Mouse (Mus musculus) CH12.LX (cell line): ENCODE data around the gene Rpn1. TPM values are rescaled to one million over a fixed set of nuclear protein-coding genes. Genes with fewer than 3 reads are reported as not detected.

Experiments
- DNase-seq: peaks from one replicate; pipeline ENCODE4 v3.0.0-alpha.2; 2013; ENCODE audit errors: extremely low read depth
- H3K27ac ChIP-seq: 2 replicates; pipeline ENCODE4 v1.5.1; 2012; ENCODE audit warnings: low read depth, mild to moderate bottlenecking, control low read depth, moderate library complexity; ENCODE audit not compliant: insufficient read depth
- H3K27me3 ChIP-seq: replicated peaks from 2 replicates; pipeline ENCODE3; 2012; ENCODE audit warnings: inconsistent platforms
- H3K36me3 ChIP-seq, 2 experiments: replicated peaks in 1 of 2; 2 replicates each; pipeline versions ENCODE3 to v1.6.1; 2012; ENCODE audit warnings: inconsistent platforms in 1 of 2, low read length in 1 of 2, mild to moderate bottlenecking in 1 of 2, mixed read lengths in 1 of 2, moderate library complexity in 1 of 2; ENCODE audit not compliant: control insufficient read depth in 1 of 2, insufficient read depth in 1 of 2
- H3K4me1 ChIP-seq, 2 experiments: 2 replicates each; pipeline ENCODE4 v1.6.1; 2012; ENCODE audit warnings: inconsistent platforms in 1 of 2, moderate library complexity in 1 of 2; ENCODE audit not compliant: insufficient read depth in 2 of 2, control insufficient read depth in 1 of 2
- H3K4me2 ChIP-seq: 2 replicates; pipeline ENCODE4 v1.6.1; 2012; ENCODE audit warnings: low read depth, mild to moderate bottlenecking, control low read depth; ENCODE audit not compliant: poor library complexity, insufficient read depth, severe bottlenecking
- H3K4me3 ChIP-seq, 3 experiments: fragments of 150-350 bp in 1 of 3; sonication (generic) in 1 of 3; replicated peaks in 1 of 3; 2 replicates each; pipeline versions ENCODE3 to v1.5.1; 2011 to 2012; ENCODE audit warnings: low read depth in 2 of 3, low read length in 2 of 3, mild to moderate bottlenecking in 2 of 3, moderate library complexity in 2 of 3, control low read depth in 1 of 3, improper control_type of control experiment in 1 of 3, inconsistent platforms in 1 of 3, mixed read lengths in 1 of 3; ENCODE audit not compliant: poor library complexity in 1 of 3
- H3K79me2 ChIP-seq: replicated peaks from 2 replicates; pipeline ENCODE4 v1.6.1; 2012; ENCODE audit warnings: mild to moderate bottlenecking, moderate library complexity; ENCODE audit not compliant: control insufficient read depth, poor library complexity, insufficient read depth, severe bottlenecking; ENCODE audit errors: extremely low read depth
- H3K9ac ChIP-seq: 2 replicates; pipeline ENCODE4 v1.6.1; 2012; ENCODE audit warnings: low read depth, mild to moderate bottlenecking, control low read depth, moderate library complexity; ENCODE audit not compliant: insufficient read depth
- H3K9me3 ChIP-seq: replicated peaks from 2 replicates; pipeline ENCODE3; 2012; ENCODE audit warnings: low read length, inconsistent platforms, mixed read lengths
- BHLHE40 ChIP-seq: IDR thresholded peaks from 2 replicates; pipeline ENCODE4 v1.6.1; 2011; ENCODE audit warnings: mild to moderate bottlenecking, low read depth, low read length, improper control_type of control experiment
- CHD1 ChIP-seq: IDR thresholded peaks from 2 replicates; pipeline ENCODE4 v1.6.1; 2012; ENCODE audit warnings: low read depth, low read length, improper control_type of control experiment, inconsistent platforms
- ELF1 ChIP-seq: IDR thresholded peaks from 2 replicates; pipeline ENCODE4 v1.6.1; 2014; ENCODE audit warnings: low read depth, mild to moderate bottlenecking, inconsistent platforms, low read length, improper control_type of control experiment
- EP300 ChIP-seq: IDR thresholded peaks from 2 replicates; pipeline ENCODE4 v1.6.1; 2011; ENCODE audit warnings: low read length, improper control_type of control experiment
- ETS1 ChIP-seq: conservative IDR thresholded peaks from 2 replicates; pipeline ENCODE4 v1.6.1; 2012; ENCODE audit warnings: low read depth, mild to moderate bottlenecking, inconsistent platforms, low read length, improper control_type of control experiment, moderate library complexity
- IRF4 ChIP-seq: IDR thresholded peaks from 2 replicates; pipeline ENCODE4 v1.6.1; 2014; ENCODE audit warnings: low read depth, mild to moderate bottlenecking, inconsistent platforms, low read length, improper control_type of control experiment
- JUN ChIP-seq: IDR thresholded peaks from 2 replicates; pipeline ENCODE4 v1.6.1; 2011; ENCODE audit warnings: low read depth, mild to moderate bottlenecking, low read length, improper control_type of control experiment, moderate library complexity; ENCODE audit not compliant: insufficient read depth
- JUND ChIP-seq: conservative IDR thresholded peaks from 2 replicates; pipeline ENCODE4 v1.6.1; 2011; ENCODE audit warnings: low read depth, low read length, improper control_type of control experiment
- MYC ChIP-seq: IDR thresholded peaks from 2 replicates; pipeline ENCODE4 v1.6.1; 2011; ENCODE audit warnings: low read depth, mild to moderate bottlenecking, improper control_type of control experiment, low read length
- NELFE ChIP-seq: IDR thresholded peaks from 2 replicates; pipeline ENCODE4 v1.6.1; 2011; ENCODE audit warnings: low read depth, low read length, improper control_type of control experiment
- POLR2A ChIP-seq: IDR thresholded peaks from 2 replicates; pipeline ENCODE4 v1.6.1; 2011; ENCODE audit warnings: low read depth, mild to moderate bottlenecking, improper control_type of control experiment, low read length
- POLR2AphosphoS2 ChIP-seq: IDR thresholded peaks from 2 replicates; pipeline ENCODE4 v1.6.1; 2011; ENCODE audit warnings: low read depth, low read length, improper control_type of control experiment
- SMC3 ChIP-seq: IDR thresholded peaks from 2 replicates; pipeline ENCODE4 v1.6.1; 2011; ENCODE audit warnings: low read depth, low read length, improper control_type of control experiment
- TCF12 ChIP-seq: IDR thresholded peaks from 2 replicates; pipeline ENCODE4 v1.6.1; 2014; ENCODE audit warnings: low read depth, mild to moderate bottlenecking, inconsistent platforms, low read length, improper control_type of control experiment
- USF1 ChIP-seq: IDR thresholded peaks from 2 replicates; pipeline ENCODE4 v1.6.1; 2014; ENCODE audit warnings: low read depth, mild to moderate bottlenecking, inconsistent platforms, low read length, improper control_type of control experiment
- USF2 ChIP-seq: conservative IDR thresholded peaks from 2 replicates; pipeline ENCODE4 v1.6.1; 2011; ENCODE audit warnings: low read depth, low read length, improper control_type of control experiment
- ZKSCAN1 ChIP-seq: IDR thresholded peaks from 2 replicates; pipeline ENCODE4 v1.6.1; 2012; ENCODE audit warnings: low read depth, inconsistent platforms, low read length, improper control_type of control experiment, borderline replicate concordance
- ZNF384 ChIP-seq: IDR thresholded peaks from 2 replicates; pipeline ENCODE4 v1.6.1; 2012; ENCODE audit warnings: low read depth, low read length, improper control_type of control experiment, inconsistent platforms
- dilution Hi-C: fragments of 300-500 bp; cut with MboI; formaldehyde crosslinking; loops from 2 replicates; pipeline ENCODE4 v1.14.3; 2020; ENCODE audit warnings: low sequenced_read_pairs; ENCODE audit not compliant: extremely low pct_unique_long_range_greater_than_20kb, extremely low pct_ligation_motif_present
- in situ Hi-C: fragments of 300-500 bp; cut with MboI; formaldehyde crosslinking; loops from 3 replicates; pipeline ENCODE4 v1.14.3; 2019; ENCODE audit warnings: low sequenced_read_pairs, low pct_ligation_motif_present, low pct_unique_long_range_greater_than_20kb, mixed read lengths
- polyA plus RNA-seq: library from polyadenylated mRNA; unstranded; fragments of >175 nt; gene quantifications from 2 replicates; pipeline ENCODE4 v1.2.1, GENCODE M21; 2012; ENCODE audit warnings: low read depth; ENCODE audit not compliant: insufficient read length
- total RNA-seq, 2 experiments: library from RNA; depleted of rRNA; stranded (reverse); fragments of 300-350 nt in 1 of 2; fragments of >200 nt in 1 of 2; gene quantifications; 2 replicates each; pipeline ENCODE4 v1.2.3; 2012 to 2014

Rpn1 gene
- total and polyA plus RNA-seq, 3 experiments, result 260 to 366 (median 339) TPM

DNA sequence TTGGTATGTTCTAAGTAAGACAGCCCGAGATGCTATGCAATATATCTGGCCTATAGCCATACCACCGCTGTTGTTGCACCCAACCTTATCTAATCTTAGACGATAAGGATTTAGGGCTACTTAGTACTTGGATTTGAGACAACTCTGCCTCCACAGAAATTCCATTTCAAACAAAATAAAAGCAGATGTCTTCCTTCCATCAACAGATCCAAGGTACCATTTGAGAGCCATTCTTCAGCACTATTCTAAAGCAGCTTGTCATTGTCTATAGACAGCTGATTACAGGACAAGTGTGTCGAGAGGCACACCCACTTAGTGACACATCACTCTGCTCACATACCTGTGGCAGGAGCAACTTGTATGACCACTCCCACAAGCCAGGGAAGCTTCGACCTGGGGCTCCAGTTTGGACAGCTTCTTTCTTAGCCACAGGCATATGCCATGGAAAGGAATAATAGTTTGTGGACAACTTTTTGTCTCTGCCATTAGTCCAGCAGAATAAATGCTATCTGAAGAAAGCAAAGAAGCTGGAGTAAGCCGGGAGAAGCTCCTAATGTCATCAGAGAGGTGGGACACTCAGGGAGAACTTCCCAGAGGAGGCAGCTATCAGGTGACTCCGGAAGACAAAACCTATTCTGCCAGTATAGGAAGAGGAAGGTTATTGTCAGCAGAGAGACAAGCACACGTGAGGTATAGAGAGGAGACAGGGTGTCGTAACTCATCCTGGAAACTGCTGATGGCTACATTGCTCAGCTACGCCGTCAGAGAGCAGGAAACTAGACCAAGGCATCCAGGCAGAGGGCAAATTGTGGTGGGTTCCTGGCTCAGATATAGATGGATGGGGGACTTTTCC is 30.8 kb upstream of the Rpn1 start:
- H3K9ac ChIP-seq, result no peak overlapping the region
- H3K4me1 ChIP-seq, result no peaks in the 10 kb centered on the region
- peaks cover 5% of the 10 kb centered on the region for H3K27me3 ChIP-seq
- DNase-seq, result no peak
- in situ Hi-C loops, result no loop called here
- H3K36me3 ChIP-seq, result no peaks in the 10 kb centered on the region
- H3K79me2 ChIP-seq, result no peaks in the 10 kb centered on the region
- TF ChIP-seq ZKSCAN1 (no peak), CHD1 (no peak), USF1 (no peak), NELFE (no peak), IRF4 (no peak), ELF1 (no peak), EP300 (no peak), BHLHE40 (no peak)
- TF ChIP-seq, all 38 proteins: peak for 0
- Histone ChIP-seq H3K27ac (no peak overlapping the region), H3K9me3 (peaks cover 4% of the 10 kb centered on the region), H3K4me3 (no peak overlapping the region), H3K4me2 (no peak overlapping the region)
- dilution Hi-C loops, result no loop called here

DNA sequence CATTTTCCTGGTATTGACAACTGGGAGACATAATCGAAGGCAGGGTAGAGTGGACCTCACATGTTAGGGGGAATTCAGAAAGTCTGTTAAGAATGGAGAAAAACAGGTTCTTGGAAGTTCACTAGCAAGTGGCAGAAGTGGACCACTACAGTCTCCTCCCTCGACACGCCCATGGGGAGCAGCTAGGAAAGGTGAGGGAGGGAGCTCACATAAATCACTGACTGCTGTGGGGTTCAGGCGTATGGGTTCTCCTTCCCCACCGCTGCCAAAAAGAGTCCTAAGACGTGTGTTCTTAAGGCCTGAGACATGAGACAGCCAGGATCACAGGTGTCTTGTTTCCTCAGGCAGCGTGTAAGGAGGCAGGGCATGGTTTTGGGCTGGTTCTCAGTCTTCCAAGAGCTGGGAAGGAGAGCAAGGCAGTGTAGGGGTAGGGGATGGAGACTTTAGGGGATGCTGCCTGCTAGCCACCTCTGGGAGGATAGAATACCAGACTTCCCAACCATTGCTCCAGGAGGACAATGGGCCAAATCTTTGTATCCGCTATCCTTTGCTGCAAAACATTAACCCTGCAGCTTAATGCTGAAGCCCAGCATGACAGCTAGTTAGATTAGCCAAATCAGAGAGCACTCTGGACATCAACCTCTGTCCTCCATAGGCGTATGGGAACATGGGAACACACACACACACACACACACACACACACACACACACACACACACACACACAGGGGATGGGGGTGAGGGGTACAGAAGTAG is 30.0 kb upstream of the Rpn1 start:
- no peak for TF ChIP-seq JUN
- TF ChIP-seq ZKSCAN1, result no peak
- no peak for TF ChIP-seq JUND
- TF ChIP-seq TCF12, result no peak
- TF ChIP-seq USF2, result no peak
- TF ChIP-seq MYC, result no peak
- no peak for TF ChIP-seq ETS1
- TF ChIP-seq ELF1, result no peak
- TF ChIP-seq POLR2A, result no peak
- TF ChIP-seq POLR2AphosphoS2, result no peak
- no peak for TF ChIP-seq NELFE
- TF ChIP-seq SMC3, result no peak
- TF ChIP-seq BHLHE40, result no peak
- no peak for TF ChIP-seq ZNF384
- dilution Hi-C loops, result no loop called here
- H3K9ac ChIP-seq, result no peak overlapping the region
- DNase-seq, result no peak
- in situ Hi-C loops, result no loop called here
- H3K4me2 ChIP-seq, result no peak overlapping the region
- H3K4me1 ChIP-seq, result no peaks in the 10 kb centered on the region
- H3K4me3 ChIP-seq, result no peak overlapping the region
- H3K79me2 ChIP-seq, result no peaks in the 10 kb centered on the region
- no peak overlapping the region for H3K27ac ChIP-seq
- H3K36me3 ChIP-seq, result no peaks in the 10 kb centered on the region
- peaks cover 4% of the 10 kb centered on the region for H3K9me3 ChIP-seq
- H3K27me3 ChIP-seq, result peaks cover 5% of the 10 kb centered on the region
